Comparison of ENCODE assay signal across 8 mouse cellular contexts in the genomic region with DNA sequence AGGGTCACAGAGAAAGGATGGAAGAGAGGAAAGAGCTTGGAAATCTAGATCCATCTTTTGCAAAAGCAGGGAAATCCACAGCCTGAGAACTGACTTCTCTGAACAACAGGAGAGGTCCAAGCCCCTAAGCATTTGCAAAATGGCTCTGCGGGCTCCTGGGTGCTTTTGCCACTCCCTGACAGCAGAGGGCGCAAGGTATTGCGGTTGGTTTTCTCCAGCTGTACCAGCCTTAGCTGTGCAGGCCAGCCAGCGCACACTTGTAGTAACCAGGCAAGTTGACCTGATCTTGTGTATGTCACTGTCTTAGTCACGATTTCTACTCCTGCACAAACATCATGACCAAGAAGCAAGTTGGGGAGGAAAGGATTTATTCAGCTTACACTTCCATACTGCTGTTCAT. TPM values are rescaled to one million over a fixed set of nuclear protein-coding genes. Genes with fewer than 3 reads are reported as not detected.
DNase-seq lines count a peak whose midpoint lies in the region; ATAC-seq and TF ChIP-seq lines count a peak whose summit lies in the region.
"Had no signal": no experiment of that assay in that cellular context is flagged by ENCODE, and none has a peak within 500 bp of the region (broad histone marks: within the 10 kb centered on the region; RNA-seq: fewer than 3 reads in every experiment).

No protein-coding gene starts in this region.

- no peaks in the 10 kb centered on the region for H3K36me3 ChIP-seq in forebrain, postnatal 0 days (ENCODE audit: insufficient read depth)
- H3K36me3 ChIP-seq: heart, embryonic 13.5 days had no signal

- H3K4me2 ChIP-seq in forebrain, postnatal 0 days (ENCODE audit: low read depth), result no peak overlapping the region
- H3K4me2 ChIP-seq: heart, embryonic 13.5 days had no signal

- H3K4me3 ChIP-seq in forebrain, postnatal 0 days (ENCODE audit: low read depth, low read length), result no peak overlapping the region
- H3K4me3 ChIP-seq: heart, embryonic 13.5 days had no signal

- H3K9ac ChIP-seq in forebrain, postnatal 0 days, result no peak overlapping the region
- H3K9ac ChIP-seq: heart, embryonic 13.5 days had no signal

- H3K4me1 ChIP-seq in forebrain, postnatal 0 days (ENCODE audit: insufficient read depth), result no peaks in the 10 kb centered on the region

- WGBS in forebrain, postnatal 0 days, result 8% methylated on average over 5 of the region's 5 CpGs

- ATAC-seq in forebrain, postnatal 0 days, result peak; percentile 51; the same call in 1 of the 2 replicates

- H3K27ac ChIP-seq in forebrain, postnatal 0 days (ENCODE audit: low read depth, low read length), result no peak overlapping the region
- H3K27ac ChIP-seq: heart, embryonic 13.5 days had no signal

- no peaks in the 10 kb centered on the region for H3K9me3 ChIP-seq in forebrain, postnatal 0 days (ENCODE audit: low read length)
- H3K9me3 ChIP-seq: heart, embryonic 13.5 days had no signal

- H3K27me3 ChIP-seq in forebrain, postnatal 0 days (ENCODE audit: insufficient read depth, low read length), result peaks cover 35% of the 10 kb centered on the region

- DNase-seq in 3T3-L1 (ENCODE audit: low read depth, low spot score), result peak; percentile 75
- peak; percentile 76 for DNase-seq in CD4-positive, CD25-positive, alpha-beta regulatory T cell, adult 2 months (ENCODE audit: low read depth, low spot score)
- peak; percentile 76 for DNase-seq in brain, embryonic 14.5 days (ENCODE audit: low read depth)
- DNase-seq in forebrain, postnatal 0 days, result peak; percentile 85
- peak; percentile 76 for DNase-seq in kidney, postnatal 14 days
- peak; percentile 80 for DNase-seq in lung, postnatal 14 days
- peak; percentile 69 to 81 for DNase-seq in right cerebral cortex, postnatal 10 days (ENCODE audit: low spot score in 2 of 2)

- TF ChIP-seq POLR2A in brain, embryonic 14.5 days (IDR thresholded peaks at IDR 0.05; ENCODE audit: borderline replicate concordance, extremely low read depth, insufficient read depth, insufficient read length, poor library complexity, severe bottlenecking), result no peak

- TF ChIP-seq CTCF in brain, embryonic 14.5 days (IDR thresholded peaks at IDR 0.05; ENCODE audit: borderline replicate concordance, extremely low read depth, insufficient read depth, insufficient read length), result peak; percentile 91
- TF ChIP-seq CTCF in forebrain, postnatal 0 days (IDR thresholded peaks at IDR 0.05; ENCODE audit: low read depth), result peak; percentile 87

RNA-seq across cellular contexts. Expression of gene Gal3st1, which starts 18.2 kb away (rescaled TPM):
- polyA plus RNA-seq in brain, embryonic 14.5 days (2012; rRNA removed), result 3.2 and 5.3 TPM in 2 replicates
- 6.5 and 9.9 TPM in 2 replicates for total RNA-seq in forebrain, postnatal 0 days (2014; rRNA removed)
- polyA plus RNA-seq in forebrain, postnatal 0 days (2015; fragmentation: Nextera tagmentation; extraction: Ambion mirVana), result 8.0 and 8.3 TPM in 2 replicates

RNA-seq across cellular contexts. Expression of gene 4930556J24Rik, which starts 25.0 kb away (rescaled TPM):
- 0.05 TPM in 1 of 2 replicates, not detected in the other for polyA plus RNA-seq in brain, embryonic 14.5 days (2012; rRNA removed)
- total RNA-seq in forebrain, postnatal 0 days (2014; rRNA removed), result not detected in 2 replicates
- polyA plus RNA-seq in forebrain, postnatal 0 days (2015; fragmentation: Nextera tagmentation; extraction: Ambion mirVana), result not detected in 2 replicates
- polyA plus RNA-seq: heart, embryonic 13.5 days had no signal

RNA-seq across cellular contexts. Expression of gene Sec14l4, which starts 29.7 kb away (rescaled TPM):
- 0.05 TPM in 1 of 2 replicates, not detected in the other for polyA plus RNA-seq in brain, embryonic 14.5 days (2012; rRNA removed)
- not detected in 2 replicates for total RNA-seq in forebrain, postnatal 0 days (2014; rRNA removed)
- not detected in 2 replicates for polyA plus RNA-seq in forebrain, postnatal 0 days (2015; fragmentation: Nextera tagmentation; extraction: Ambion mirVana)
- polyA plus RNA-seq: heart, embryonic 13.5 days had no signal

RNA-seq across cellular contexts. Expression of gene Pes1, which starts 37.8 kb away (rescaled TPM):
- polyA plus RNA-seq in brain, embryonic 14.5 days (2012; rRNA removed), result 57.9 and 58.0 TPM in 2 replicates
- total RNA-seq in forebrain, postnatal 0 days (2014; rRNA removed), result 49.2 and 50.0 TPM in 2 replicates
- 53.8 and 55.8 TPM in 2 replicates for polyA plus RNA-seq in forebrain, postnatal 0 days (2015; fragmentation: Nextera tagmentation; extraction: Ambion mirVana)
